Mouse (Mus musculus) liver, adult (tissue): ENCODE results near the gene Prkaa2.

ENCODE experiments used
- GATA4 ChIP-seq: IDR thresholded peaks from 2 replicates; pipeline ENCODE4 v1.6.1; 2014; ENCODE audit warnings: mild to moderate bottlenecking, low read length; ENCODE audit not compliant: insufficient replicate concordance

Gene Prkaa2

GRCm38 (mm10) chr4:105121081-105121480, 11.4 kb upstream of the Prkaa2 start:
- TF ChIP-seq GATA4 = no peak

- TF ChIP-seq GATA4 = no peak
These were observed 3.8 kb upstream of the Prkaa2 start for GRCm38 (mm10) chr4:105113468-105113867.

GRCm38 (mm10) chr4:105113042-105113441, 3.4 kb upstream of the Prkaa2 start:
- TF ChIP-seq GATA4 = no peak

- no peak for TF ChIP-seq GATA4
These were observed 2.1 kb upstream of the Prkaa2 start for GRCm38 (mm10) chr4:105111770-105112169.

- no peak for TF ChIP-seq GATA4
These were observed 970 bp upstream of the Prkaa2 start for GRCm38 (mm10) chr4:105110684-105111035.

GRCm38 (mm10) chr4:105109990-105110683, 447 bp upstream of the Prkaa2 start:
- TF ChIP-seq GATA4 = no peak

- no peak for TF ChIP-seq GATA4
These were observed 970 bp downstream of the Prkaa2 start for GRCm38 (mm10) chr4:105108641-105109198.

DNA sequence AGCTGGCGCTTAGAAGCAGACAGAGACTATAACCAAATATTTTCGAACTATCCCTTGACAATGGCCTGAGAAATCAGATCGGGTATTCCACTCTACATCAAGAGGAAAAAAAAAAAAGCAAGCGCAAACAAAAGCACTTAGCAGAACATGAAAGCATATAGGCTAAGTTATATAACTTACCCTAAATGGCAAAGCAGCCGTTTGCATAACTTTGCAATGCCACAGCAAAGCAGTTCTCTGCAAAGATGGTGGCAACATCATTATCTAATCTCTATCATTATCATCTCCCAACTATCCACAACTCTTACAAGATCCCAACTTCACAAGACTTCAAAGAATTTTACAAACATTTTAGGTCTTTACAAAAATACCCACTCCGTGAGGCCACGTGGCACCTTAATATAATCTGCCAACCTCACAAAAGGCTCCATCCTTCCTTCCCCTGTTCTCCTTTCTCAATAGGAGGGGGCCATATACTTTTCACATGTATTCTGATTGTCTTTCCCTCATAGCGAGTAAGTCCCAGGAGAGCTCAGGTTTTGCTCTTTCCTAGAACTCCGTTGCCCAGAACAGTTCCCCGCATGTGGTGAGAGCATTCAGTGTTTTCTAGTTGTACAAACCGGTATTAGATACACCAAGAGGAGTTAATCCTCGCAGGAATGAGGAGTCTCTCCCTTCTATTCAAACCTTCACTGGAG, 1.6 kb downstream of the Prkaa2 start:
- TF ChIP-seq GATA4 = no peak

DNA sequence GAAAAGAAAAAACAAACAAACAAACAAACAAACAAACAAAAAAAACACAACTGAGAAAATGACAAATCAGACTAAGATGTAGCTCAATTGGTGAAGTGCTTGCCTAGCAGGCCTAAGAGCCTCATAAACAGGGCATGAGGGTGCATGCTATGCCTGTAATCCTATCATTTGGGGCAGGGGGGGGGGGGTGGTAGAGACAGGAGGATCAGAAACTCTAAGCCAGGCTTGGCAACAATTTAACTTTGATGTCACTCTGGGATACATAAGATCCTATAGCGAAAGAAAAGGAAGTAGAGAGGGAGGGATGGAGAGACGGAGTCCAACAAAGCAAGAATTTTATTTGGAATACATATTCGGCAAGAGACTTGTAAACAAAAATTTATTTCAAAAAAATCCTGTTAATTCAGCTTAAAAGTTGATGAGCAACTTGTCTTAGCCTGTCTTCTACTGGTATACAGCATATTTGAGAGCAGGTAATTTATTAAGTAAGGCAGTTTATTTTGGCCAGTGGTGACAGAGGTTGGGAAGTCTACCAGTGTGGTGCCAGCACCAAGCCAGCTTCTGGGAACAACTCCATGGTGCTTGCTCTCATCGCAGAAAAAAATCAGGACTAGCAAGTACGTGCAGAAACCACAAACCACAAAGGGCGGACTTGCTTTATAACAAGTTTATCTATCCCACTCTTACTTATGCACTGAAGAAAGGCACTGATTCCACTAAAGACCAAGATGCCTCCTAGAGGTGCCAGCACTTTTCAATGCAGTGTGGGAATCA, 5.4 kb downstream of the Prkaa2 start:
- TF ChIP-seq GATA4 = no peak

DNA sequence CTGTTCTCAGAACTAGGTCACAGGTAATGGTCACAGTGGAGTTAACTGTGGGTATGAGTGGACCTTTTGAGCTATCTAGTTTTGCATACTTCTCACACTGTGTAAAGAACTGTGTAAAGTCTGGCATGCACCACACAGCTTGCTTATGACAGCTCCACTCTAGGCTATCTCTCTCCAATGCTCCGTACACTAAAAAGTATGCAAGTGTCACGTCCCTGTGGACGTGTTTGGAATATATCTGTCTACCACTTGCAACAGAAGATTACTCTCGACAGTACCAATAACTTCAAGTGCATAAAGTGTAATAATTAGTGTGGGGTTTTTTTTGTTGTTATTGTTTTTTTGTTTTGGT, 8.4 kb downstream of the Prkaa2 start:
- no peak for TF ChIP-seq GATA4

GRCm38 (mm10) chr4:105100508-105101336, 9.0 kb downstream of the Prkaa2 start:
- TF ChIP-seq GATA4 = no peak

- TF ChIP-seq GATA4 = no peak
These were observed 11.0 kb downstream of the Prkaa2 start for GRCm38 (mm10) chr4:105098660-105099059.

DNA sequence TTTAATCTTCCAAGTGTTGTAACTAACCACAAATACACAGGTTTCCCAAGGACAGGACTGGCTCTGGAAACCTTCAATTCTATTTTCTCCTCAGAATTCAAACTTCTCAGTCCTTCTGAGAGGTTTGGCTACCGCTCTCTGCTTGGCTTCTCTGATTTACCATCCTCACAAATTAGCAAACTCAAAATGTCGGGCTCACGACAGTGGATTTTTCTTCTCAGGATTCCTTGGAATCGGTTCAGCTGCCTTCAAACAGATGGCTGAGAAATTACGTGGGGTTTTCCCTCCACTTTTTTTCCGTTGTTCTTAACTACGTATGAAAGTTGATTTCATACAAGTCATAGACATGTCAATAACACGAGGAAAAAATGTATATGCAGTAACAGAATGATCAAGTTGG, 11.5 kb downstream of the Prkaa2 start:
- TF ChIP-seq GATA4 = no peak

DNA sequence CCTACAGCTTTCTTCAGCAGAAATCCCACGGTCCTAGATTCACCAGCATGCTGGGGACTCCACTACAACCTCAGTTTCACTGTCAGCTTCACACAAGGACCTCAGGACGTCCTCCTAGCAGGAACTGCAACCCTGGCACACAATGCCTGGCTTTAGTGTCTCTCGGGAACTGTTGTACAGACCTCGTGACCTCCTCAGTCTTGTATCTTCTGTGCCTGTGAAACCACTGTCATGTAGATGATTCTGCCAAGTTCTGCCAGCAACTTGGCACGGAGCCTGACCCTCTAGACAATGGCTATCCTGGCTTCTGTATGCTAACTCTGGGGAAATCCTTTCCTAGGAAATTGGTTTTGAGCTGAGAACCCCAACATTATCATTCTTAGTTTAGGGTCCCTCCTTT, 14.4 kb downstream of the Prkaa2 start:
- no peak for TF ChIP-seq GATA4

- no peak for TF ChIP-seq GATA4
These were observed 15.7 kb downstream of the Prkaa2 start for GRCm38 (mm10) chr4:105093951-105094350.
